Mouse (Mus musculus): ENCODE measurements around the gene Rpl18. TPM values are rescaled to one million over a fixed set of nuclear protein-coding genes. Genes with fewer than 3 reads are reported as not detected.

Rpl18 gene
- 893 and 919 TPM in 2 replicates for polyA plus RNA-seq (2015; fragmentation: Nextera tagmentation; extraction: Ambion mirVana)

- H3K4me1 ChIP-seq (replicated peaks; ENCODE audit: control insufficient read depth, insufficient read depth) = peaks cover 13% of the 10 kb centered on the region; the same call in 1 of the 2 replicates
- DNase-seq (ENCODE audit: low spot score) (peak; percentile 99), ATAC-seq (ENCODE audit: low FRiP score, low TSS enrichment) (peak; percentile 86)
- peak within 1 kb of the TSS; percentile 87 for H3K9ac ChIP-seq (ENCODE audit: low read length)
- 5% methylated on average over 34 of the region's 34 CpGs for WGBS
- H3K4me2 ChIP-seq (replicated peaks; ENCODE audit: low read depth) = peak within 1 kb of the TSS; percentile 91
- H3K27me3 ChIP-seq (ENCODE audit: control insufficient read depth, insufficient read depth, low read length) = no peaks in the 10 kb centered on the region
- no peaks in the 10 kb centered on the region for H3K9me3 ChIP-seq (ENCODE audit: control insufficient read depth, low read length)
- H3K4me3 ChIP-seq (ENCODE audit: low read depth, low read length) = peak within 1 kb of the TSS; percentile 67
- no peak for TF ChIP-seq EP300 (optimal IDR thresholded peaks at IDR 0.05)
- peak; percentile 20; the same call in 1 of the 2 replicates for TF ChIP-seq CTCF (IDR thresholded peaks at IDR 0.05; ENCODE audit: low read depth)
- peak within 1 kb of the TSS; percentile 97 for H3K27ac ChIP-seq (replicated peaks)
- peaks cover 29% of the 10 kb centered on the region for H3K36me3 ChIP-seq (ENCODE audit: control insufficient read depth, insufficient read depth, low read length)
Measured at GRCm38 (mm10) chr7:45715090-45715708, at the start of gene Rpl18. Rpl18 (plus strand) TSS chr7:45715457.

DNA sequence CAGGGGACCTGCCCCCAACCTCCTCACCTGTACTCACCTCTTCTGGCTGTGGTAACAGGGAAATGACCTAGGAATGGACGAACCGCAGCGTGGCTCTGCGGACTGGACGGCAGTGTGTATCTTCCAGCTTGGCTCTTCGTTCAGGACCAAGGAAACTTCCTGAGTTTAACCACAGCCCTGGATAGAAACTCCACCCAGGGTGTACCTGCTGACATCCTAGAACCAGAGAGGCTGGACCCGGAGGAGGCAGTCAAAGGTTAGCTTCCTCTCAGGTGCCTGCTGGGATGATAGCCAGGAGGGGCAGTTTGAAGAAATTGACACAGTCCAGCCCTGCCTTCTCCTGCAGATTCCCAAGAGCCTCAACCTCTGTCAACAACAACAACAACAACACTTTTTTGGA, 49.1 kb upstream of the Rpl18 start, which contains the start of gene Fut2:
Fut2 (minus strand) TSS at position 234 of the 400 bp plus-strand sequence.
- WGBS = 73% methylated on average over 7 of the region's 7 CpGs
- Histone ChIP-seq H3K9ac (ENCODE audit: low read length) (peak within 1 kb of the TSS; percentile 60), H3K4me3 (ENCODE audit: low read depth, low read length) (peak within 1 kb of the TSS; percentile 37), H3K9me3 (ENCODE audit: control insufficient read depth, low read length) (no peaks in the 10 kb centered on the region), H3K27ac (replicated peaks) (peak within 1 kb of the TSS; percentile 89), H3K4me1 (replicated peaks; ENCODE audit: control insufficient read depth, insufficient read depth) (peaks cover 2% of the 10 kb centered on the region; the same call in 1 of the 2 replicates), H3K27me3 (ENCODE audit: control insufficient read depth, insufficient read depth, low read length) (no peaks in the 10 kb centered on the region), H3K36me3 (ENCODE audit: control insufficient read depth, insufficient read depth, low read length) (no peaks in the 10 kb centered on the region), H3K4me2 (replicated peaks; ENCODE audit: low read depth) (peak within 1 kb of the TSS; percentile 45)
- ATAC-seq (ENCODE audit: low FRiP score, low TSS enrichment) = peak; percentile 71
- TF ChIP-seq EP300 (optimal IDR thresholded peaks at IDR 0.05) = no peak
- no peak for TF ChIP-seq CTCF (IDR thresholded peaks at IDR 0.05; ENCODE audit: low read depth)
- DNase-seq (ENCODE audit: low spot score) = peak; percentile 62

DNA sequence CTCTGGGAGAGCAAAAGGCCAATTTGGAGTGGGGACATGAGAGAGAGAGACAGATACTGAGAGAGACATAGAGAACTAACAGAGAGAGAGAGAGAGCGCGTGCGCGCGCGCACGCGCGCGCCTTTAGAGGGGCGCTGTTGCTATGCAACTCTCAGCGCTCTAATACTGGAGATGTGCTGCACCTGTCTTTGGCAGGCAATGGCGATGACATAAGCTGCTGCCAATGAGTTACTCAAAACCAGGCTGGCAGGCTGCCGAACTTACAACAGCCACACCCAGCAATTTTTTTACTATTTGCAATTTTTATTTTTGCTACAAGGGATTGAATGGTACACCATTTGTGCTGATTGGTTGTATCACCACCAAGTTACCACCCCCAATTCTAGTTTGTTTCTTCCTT, 47.5 kb upstream of the Rpl18 start:
- WGBS = 60% methylated on average over 14 of the region's 14 CpGs
- Histone ChIP-seq H3K9ac (ENCODE audit: low read length) (no peak overlapping the region), H3K4me3 (ENCODE audit: low read depth, low read length) (no peak overlapping the region), H3K4me2 (replicated peaks; ENCODE audit: low read depth) (no peak overlapping the region), H3K9me3 (ENCODE audit: control insufficient read depth, low read length) (no peaks in the 10 kb centered on the region), H3K27me3 (ENCODE audit: control insufficient read depth, insufficient read depth, low read length) (no peaks in the 10 kb centered on the region), H3K36me3 (ENCODE audit: control insufficient read depth, insufficient read depth, low read length) (no peaks in the 10 kb centered on the region), H3K4me1 (replicated peaks; ENCODE audit: control insufficient read depth, insufficient read depth) (peaks cover 2% of the 10 kb centered on the region; the same call in 1 of the 2 replicates), H3K27ac (replicated peaks) (no peak overlapping the region)
- DNase-seq (ENCODE audit: low spot score) (peak; percentile 53), ATAC-seq (ENCODE audit: low FRiP score, low TSS enrichment) (no peak)
- TF ChIP-seq CTCF (IDR thresholded peaks at IDR 0.05; ENCODE audit: low read depth) = no peak
- TF ChIP-seq EP300 (optimal IDR thresholded peaks at IDR 0.05) = no peak

DNA sequence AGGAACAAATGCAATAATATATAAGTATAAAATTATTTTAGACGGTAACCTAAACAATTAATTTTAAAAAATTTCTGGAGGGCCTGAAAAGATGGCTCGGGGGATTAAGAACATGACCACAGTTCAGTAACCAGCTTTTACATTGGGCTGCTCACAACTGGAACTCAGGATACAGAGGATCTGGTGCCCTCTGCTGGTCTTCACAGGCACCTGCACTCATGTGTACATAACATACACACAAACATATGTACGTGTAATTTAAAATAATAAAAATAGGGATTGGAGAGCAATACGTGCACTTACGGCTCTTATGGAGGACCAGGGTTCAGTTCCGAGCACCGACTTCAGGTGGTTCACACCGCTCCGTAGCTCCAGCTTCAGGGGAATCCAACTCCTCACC, 46.3 kb upstream of the Rpl18 start:
- peak; percentile 56 for TF ChIP-seq CTCF (IDR thresholded peaks at IDR 0.05; ENCODE audit: low read depth)
- no peak for TF ChIP-seq EP300 (optimal IDR thresholded peaks at IDR 0.05)
- 96% methylated on average over 9 of the region's 9 CpGs for WGBS
- Histone ChIP-seq H3K27ac (replicated peaks) (no peak overlapping the region), H3K27me3 (ENCODE audit: control insufficient read depth, insufficient read depth, low read length) (no peaks in the 10 kb centered on the region), H3K4me3 (ENCODE audit: low read depth, low read length) (no peak overlapping the region), H3K4me2 (replicated peaks; ENCODE audit: low read depth) (no peak overlapping the region), H3K9ac (ENCODE audit: low read length) (no peak overlapping the region), H3K36me3 (ENCODE audit: control insufficient read depth, insufficient read depth, low read length) (no peaks in the 10 kb centered on the region), H3K9me3 (ENCODE audit: control insufficient read depth, low read length) (no peaks in the 10 kb centered on the region), H3K4me1 (replicated peaks; ENCODE audit: control insufficient read depth, insufficient read depth) (peaks cover 2% of the 10 kb centered on the region; the same call in 1 of the 2 replicates)
- DNase-seq (ENCODE audit: low spot score) (no peak), ATAC-seq (ENCODE audit: low FRiP score, low TSS enrichment) (no peak)

GRCm38 (mm10) chr7:45677627-45678295, 37.5 kb upstream of the Rpl18 start:
- Histone ChIP-seq H3K4me1 (replicated peaks; ENCODE audit: control insufficient read depth, insufficient read depth) (no peaks in the 10 kb centered on the region), H3K9me3 (ENCODE audit: control insufficient read depth, low read length) (no peaks in the 10 kb centered on the region), H3K27ac (replicated peaks) (peak overlapping the region; percentile 81), H3K4me2 (replicated peaks; ENCODE audit: low read depth) (no peak overlapping the region), H3K27me3 (ENCODE audit: control insufficient read depth, insufficient read depth, low read length) (no peaks in the 10 kb centered on the region), H3K4me3 (ENCODE audit: low read depth, low read length) (no peak overlapping the region), H3K36me3 (ENCODE audit: control insufficient read depth, insufficient read depth, low read length) (no peaks in the 10 kb centered on the region), H3K9ac (ENCODE audit: low read length) (no peak overlapping the region)
- WGBS = 45% methylated on average over 7 of the region's 7 CpGs
- DNase-seq (ENCODE audit: low spot score) (peak; percentile 64), ATAC-seq (ENCODE audit: low FRiP score, low TSS enrichment) (no peak)
- TF ChIP-seq CTCF (IDR thresholded peaks at IDR 0.05; ENCODE audit: low read depth) = no peak
- TF ChIP-seq EP300 (optimal IDR thresholded peaks at IDR 0.05) = no peak

GRCm38 (mm10) chr7:45678513-45678912, 36.7 kb upstream of the Rpl18 start:
- no peaks in the 10 kb centered on the region for H3K9me3 ChIP-seq (ENCODE audit: control insufficient read depth, low read length)
- ATAC-seq (ENCODE audit: low FRiP score, low TSS enrichment) (0 out of 2 replicates have a peak, but pooled peaks have one; percentile 2), DNase-seq (ENCODE audit: low spot score) (peak; percentile 58)
- no peak for TF ChIP-seq CTCF (IDR thresholded peaks at IDR 0.05; ENCODE audit: low read depth)
- TF ChIP-seq EP300 (optimal IDR thresholded peaks at IDR 0.05) = no peak
- WGBS = 75% methylated on average over 14 of the region's 14 CpGs
- H3K4me2 ChIP-seq (replicated peaks; ENCODE audit: low read depth) = no peak overlapping the region
- no peak overlapping the region for H3K4me3 ChIP-seq (ENCODE audit: low read depth, low read length)
- peak overlapping the region; percentile 81 for H3K27ac ChIP-seq (replicated peaks)
- no peak overlapping the region for H3K9ac ChIP-seq (ENCODE audit: low read length)
- no peaks in the 10 kb centered on the region for H3K27me3 ChIP-seq (ENCODE audit: control insufficient read depth, insufficient read depth, low read length)
- H3K4me1 ChIP-seq (replicated peaks; ENCODE audit: control insufficient read depth, insufficient read depth) = no peaks in the 10 kb centered on the region
- H3K36me3 ChIP-seq (ENCODE audit: control insufficient read depth, insufficient read depth, low read length) = no peaks in the 10 kb centered on the region

Measured in stomach, postnatal 0 days (tissue).